ENCODE assay signal across 30 mouse cellular contexts in the genomic region with DNA sequence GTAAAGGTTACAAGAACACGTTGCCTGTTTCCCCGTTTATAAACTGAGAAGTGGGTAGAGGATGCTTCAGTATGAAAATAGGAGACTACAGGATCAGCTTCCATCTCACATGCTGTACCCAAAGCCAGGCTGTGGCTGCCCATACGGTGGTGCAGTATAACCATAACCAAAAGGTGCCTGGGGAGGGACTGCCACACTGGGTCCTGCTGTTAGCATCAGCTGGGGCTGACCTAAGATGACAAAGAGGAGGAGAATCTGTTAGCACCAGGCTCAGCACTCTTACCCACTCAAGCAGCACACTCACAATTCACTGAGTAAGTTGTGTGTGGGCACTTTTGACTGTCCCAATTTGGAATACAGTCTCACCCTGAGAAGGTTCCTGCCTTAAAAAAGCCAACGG.
"Had no signal": no experiment of that assay in that cellular context is flagged by ENCODE, and none has a peak within 500 bp of the region (broad histone marks: within the 10 kb centered on the region; RNA-seq: fewer than 3 reads in every experiment).

No protein-coding gene starts in this region.

- H3K4me1 ChIP-seq: limb, embryonic 10.5 days; limb, embryonic 12.5 days; limb, embryonic 13.5 days; limb, embryonic 15.5 days; liver, embryonic 12.5 days; liver, embryonic 13.5 days; liver, embryonic 15.5 days; lung, embryonic 15.5 days; megakaryocyte, embryonic 14.5 days; midbrain, embryonic 10.5 days; midbrain, embryonic 12.5 days; midbrain, embryonic 13.5 days; midbrain, embryonic 15.5 days; neural tube, embryonic 12.5 days had no signal

- H3K4me2 ChIP-seq: limb, embryonic 12.5 days; limb, embryonic 13.5 days; limb, embryonic 15.5 days; liver, embryonic 11.5 days; liver, embryonic 12.5 days; liver, embryonic 13.5 days; liver, embryonic 15.5 days; lung, embryonic 14.5 days; lung, embryonic 15.5 days; midbrain, embryonic 12.5 days; midbrain, embryonic 13.5 days; midbrain, embryonic 15.5 days; neural tube, embryonic 12.5 days had no signal

- H3K9me3 ChIP-seq: limb, embryonic 10.5 days; limb, embryonic 12.5 days; limb, embryonic 13.5 days; limb, embryonic 15.5 days; liver, embryonic 12.5 days; liver, embryonic 13.5 days; liver, embryonic 15.5 days; lung, embryonic 15.5 days; megakaryocyte, embryonic 14.5 days; midbrain, embryonic 10.5 days; midbrain, embryonic 12.5 days; midbrain, embryonic 13.5 days; midbrain, embryonic 15.5 days; neural tube, embryonic 12.5 days had no signal

- DNase-seq: left cerebral cortex, postnatal 4 days; liver; liver, embryonic 13.5 days; liver, postnatal 0 days; lung, adult 18-20 months; lung, adult 2 months; lung, embryonic 14.5 days; lung, postnatal 10 days; lung, postnatal 14 days; lung, postnatal 36 days; lung, postnatal 4 days; midbrain, embryonic 14.5 days had no signal

- ATAC-seq: liver, embryonic 12.5 days; liver, postnatal 0 days; lung, postnatal 0 days; midbrain, embryonic 13.5 days; midbrain, embryonic 15.5 days had no signal

- H3K27ac ChIP-seq: limb, embryonic 10.5 days; limb, embryonic 12.5 days; limb, embryonic 13.5 days; limb, embryonic 15.5 days; liver, embryonic 12.5 days; liver, embryonic 13.5 days; liver, embryonic 14.5 days; liver, embryonic 15.5 days; lung, embryonic 15.5 days; macrophage; midbrain, embryonic 10.5 days; midbrain, embryonic 12.5 days; midbrain, embryonic 13.5 days; midbrain, embryonic 15.5 days; neural tube, embryonic 12.5 days had no signal

- H3K27me3 ChIP-seq: limb, embryonic 12.5 days; limb, embryonic 13.5 days; limb, embryonic 15.5 days; liver, embryonic 12.5 days; liver, embryonic 13.5 days; liver, embryonic 15.5 days; lung, embryonic 15.5 days; megakaryocyte, embryonic 14.5 days; midbrain, embryonic 12.5 days; midbrain, embryonic 13.5 days; midbrain, embryonic 15.5 days; neural tube, embryonic 12.5 days had no signal

- H3K9ac ChIP-seq: limb, embryonic 12.5 days; limb, embryonic 13.5 days; limb, embryonic 15.5 days; liver, embryonic 12.5 days; liver, embryonic 13.5 days; liver, embryonic 14.5 days; liver, embryonic 15.5 days; liver, postnatal 0 days; lung, embryonic 14.5 days; lung, embryonic 15.5 days; midbrain, embryonic 12.5 days; midbrain, embryonic 13.5 days; midbrain, embryonic 15.5 days; neural tube, embryonic 12.5 days had no signal

- H3K4me3 ChIP-seq: limb, embryonic 10.5 days; limb, embryonic 12.5 days; limb, embryonic 13.5 days; limb, embryonic 15.5 days; liver, embryonic 12.5 days; liver, embryonic 13.5 days; liver, embryonic 15.5 days; lung, embryonic 15.5 days; megakaryocyte, embryonic 14.5 days; midbrain, embryonic 10.5 days; midbrain, embryonic 12.5 days; midbrain, embryonic 13.5 days; midbrain, embryonic 15.5 days; myocyte; neural tube, embryonic 12.5 days had no signal
